Mouse (Mus musculus) heart, adult 11 months (tissue): ENCODE data around the gene Gm9837.

Experiments used
- DNase-seq: peaks from one replicate; pipeline ENCODE4 v3.0.0; 2022

Gene Gm9837

DNA sequence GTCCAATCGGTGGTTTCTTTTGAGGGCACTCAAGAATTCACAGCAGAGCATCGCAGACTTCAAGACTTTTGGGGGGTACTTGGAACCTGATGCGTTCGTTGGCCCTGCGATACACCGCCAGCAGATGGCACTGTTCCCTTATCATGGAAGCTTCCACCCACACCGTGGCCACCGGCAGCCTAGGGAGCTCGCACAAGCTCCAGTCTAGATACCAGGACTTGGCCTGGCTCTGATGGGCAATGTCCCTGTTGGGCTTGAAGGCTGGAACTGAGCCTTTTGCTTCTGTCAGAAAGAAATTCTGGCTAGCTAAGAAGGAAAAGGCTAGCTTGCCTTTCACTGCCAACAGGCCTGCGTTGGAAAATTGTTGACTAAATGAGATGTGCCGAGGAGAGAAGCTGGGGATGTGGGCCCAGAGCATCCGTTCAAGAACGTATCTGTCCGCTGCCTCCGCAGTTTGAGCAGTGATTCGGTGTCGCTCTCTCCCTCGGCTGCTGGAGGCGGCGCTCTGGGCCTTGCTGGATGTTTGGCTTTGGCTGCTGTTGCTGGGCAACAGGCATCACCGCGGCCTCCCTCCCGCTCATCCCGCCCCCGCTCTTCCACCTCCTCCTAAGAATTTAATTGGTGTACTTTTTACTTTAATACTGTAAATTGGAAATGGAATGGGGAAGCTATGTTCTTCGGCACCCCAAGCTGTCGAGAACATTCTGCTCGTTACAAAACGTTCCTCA is at the start of gene Gm9837:
Gm9837 (minus strand) TSS at position 512 of the 728 bp plus-strand sequence.
- peak; percentile 98 for DNase-seq

DNA sequence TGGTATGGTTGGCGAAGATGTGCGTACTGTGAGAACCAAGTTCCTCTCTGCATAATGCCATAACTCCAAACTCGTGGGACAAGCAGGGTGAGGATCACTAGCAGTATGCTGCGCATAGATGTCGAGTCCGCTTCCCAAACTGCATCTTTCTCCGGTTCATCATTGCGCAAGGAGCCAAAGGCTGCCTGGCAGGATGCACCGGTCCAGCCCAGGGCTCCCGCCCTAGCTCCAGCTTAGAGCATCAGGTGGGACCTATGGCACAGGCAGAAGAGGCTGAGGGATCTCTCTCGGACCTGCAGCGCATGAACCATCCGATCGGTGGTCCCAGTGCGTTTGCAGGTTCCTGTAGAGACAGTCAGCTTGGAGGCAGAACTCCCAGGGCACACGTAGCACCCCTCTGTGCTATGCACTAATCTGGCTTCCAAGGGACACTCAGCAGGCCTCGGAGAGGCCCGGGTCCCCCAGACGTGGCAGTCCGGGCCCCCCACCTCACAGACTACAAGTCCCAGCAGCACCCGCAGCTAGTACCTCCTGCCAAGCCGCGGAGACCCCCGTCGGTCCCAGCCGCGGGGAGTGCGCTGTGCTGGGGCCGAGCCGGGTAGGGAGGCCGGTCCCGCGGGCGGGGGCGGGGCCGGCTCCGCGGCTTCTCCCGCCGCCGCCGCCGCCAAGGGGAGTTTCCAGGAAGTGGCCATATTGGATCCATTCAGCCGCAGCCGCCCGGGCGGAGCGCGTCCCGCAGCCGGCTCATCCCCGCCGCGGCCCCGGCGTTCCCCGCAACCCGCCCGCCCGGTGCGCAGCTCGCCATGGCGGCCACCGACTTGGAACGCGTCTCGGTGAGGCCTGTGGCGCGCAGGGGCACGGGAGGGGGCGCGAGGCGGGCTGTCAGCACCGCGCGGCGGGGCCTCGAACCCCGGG is 49.2 kb upstream of the Gm9837 start, which contains the start of gene Sept8:
Sept8 (plus strand) TSS at position 51 of the 915 bp plus-strand sequence.
- DNase-seq: peak; percentile 98

DNA sequence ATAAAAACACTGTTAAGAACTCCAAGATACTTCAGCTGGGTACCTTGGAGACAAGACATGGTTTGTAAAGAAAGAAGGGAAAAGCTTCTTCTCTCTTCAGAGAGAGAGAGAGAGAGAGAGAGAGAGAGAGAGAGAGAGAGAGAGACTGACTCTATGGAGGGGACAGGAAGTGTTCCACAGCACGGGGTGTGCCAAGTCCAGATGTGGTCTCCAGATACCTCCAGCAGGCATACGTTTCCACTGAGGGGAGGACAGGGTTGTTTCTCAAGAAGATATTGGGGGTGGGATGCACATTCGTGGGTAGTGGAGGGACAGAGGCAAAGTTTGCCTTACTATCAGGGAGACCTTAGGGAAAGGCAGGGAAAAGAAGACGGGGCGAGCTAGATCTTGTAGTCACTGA is 48.5 kb upstream of the Gm9837 start:
- no peak for DNase-seq

DNA sequence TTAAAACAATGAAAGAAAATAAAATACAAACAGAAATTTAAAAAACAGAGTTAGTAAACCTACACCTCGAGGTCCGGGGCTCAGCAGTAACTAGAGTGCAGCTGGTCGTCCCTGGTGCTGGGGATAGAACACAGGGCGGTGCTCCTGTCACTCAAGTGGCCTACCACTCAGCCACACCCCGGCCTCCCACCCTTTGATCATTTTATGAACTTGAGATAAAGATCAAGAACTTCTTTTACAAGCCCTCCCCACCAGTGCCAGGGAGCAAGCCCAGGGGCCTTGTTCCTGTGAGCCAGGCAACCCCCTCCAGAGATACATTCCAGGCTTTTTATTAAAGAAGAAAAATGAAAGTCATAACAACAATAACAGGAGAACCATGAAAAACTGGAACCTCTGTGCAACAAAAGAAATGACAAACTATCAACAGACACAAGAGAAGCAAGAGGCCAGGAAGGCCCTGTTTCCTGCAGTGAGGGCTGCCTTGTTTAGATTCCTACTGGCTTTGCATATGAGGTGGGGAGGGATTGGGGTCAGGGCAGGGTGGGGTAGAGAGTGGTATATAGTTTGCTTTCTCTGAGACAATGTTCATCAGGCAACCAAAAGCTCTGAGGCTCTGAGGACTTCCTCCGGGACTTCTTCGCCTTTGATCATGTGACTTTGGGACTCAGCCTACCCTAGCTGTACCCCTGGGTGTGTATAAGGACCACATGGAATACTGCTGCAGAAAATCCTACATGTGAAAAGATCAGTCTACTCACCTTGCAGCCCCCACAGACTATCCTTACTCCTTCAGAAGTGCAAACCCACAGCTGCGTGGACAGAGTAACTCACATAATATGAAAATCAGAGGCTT is 46.7 kb upstream of the Gm9837 start:
- peak; percentile 81 for DNase-seq

DNA sequence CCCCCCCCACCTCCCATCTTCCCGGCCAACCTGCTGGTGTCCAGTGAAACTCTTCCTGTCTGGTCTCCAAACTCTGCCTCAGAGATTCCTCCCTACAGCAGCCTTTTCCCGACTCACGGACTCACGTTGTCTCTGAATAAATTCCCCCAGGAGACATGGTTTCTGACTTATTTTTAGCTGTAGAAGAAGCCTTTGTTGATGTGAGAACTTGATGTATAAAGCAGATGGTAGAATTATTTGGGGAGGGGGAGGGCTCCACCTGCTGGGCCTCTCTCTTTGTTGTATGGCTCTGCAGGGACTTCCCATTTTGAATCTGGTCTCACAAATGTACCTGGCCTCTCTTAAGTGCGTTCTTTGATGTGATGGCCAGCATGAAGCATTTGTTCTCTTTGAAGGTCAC is 40.1 kb upstream of the Gm9837 start:
- DNase-seq: peak; percentile 95

DNA sequence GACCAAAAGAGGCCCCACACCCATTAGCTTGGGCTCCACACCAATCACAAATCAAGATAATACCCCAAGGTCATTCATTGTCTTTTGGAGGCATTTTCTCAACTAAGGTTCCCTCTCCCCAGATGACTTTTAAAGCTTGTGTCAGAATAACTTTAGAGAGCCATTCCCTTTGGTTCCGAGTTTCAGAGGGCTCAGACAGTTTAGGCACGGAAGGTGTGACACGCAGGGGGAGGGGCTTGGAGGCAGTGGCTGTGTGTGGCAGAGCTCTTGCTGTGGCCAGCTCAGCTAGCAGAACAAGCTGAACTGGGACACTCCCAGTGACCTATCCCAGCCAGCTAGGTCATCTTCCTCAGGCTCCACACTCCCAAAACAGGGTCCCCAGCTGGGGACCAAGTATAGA is 38.3 kb upstream of the Gm9837 start:
- DNase-seq: peak; percentile 95

DNA sequence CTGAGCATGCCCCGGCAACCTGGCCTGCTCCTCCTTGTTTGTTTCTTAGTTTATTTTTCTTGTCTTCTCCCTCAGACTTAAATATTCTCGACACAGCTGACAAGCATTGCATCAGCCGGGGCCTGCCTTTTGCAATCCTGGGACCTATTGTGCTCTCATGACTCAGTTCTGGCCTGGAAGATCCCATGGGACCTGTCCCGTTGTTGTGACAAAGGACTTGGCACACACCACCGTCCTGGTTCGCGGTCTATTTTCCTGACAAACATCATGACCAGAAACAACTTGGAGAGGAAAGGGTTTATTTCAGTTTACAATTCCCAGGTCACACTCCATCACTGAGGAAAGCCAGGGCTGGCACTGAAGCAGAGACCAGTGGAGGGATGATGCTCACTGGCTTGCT is 37.9 kb upstream of the Gm9837 start:
- peak; percentile 99 for DNase-seq

DNA sequence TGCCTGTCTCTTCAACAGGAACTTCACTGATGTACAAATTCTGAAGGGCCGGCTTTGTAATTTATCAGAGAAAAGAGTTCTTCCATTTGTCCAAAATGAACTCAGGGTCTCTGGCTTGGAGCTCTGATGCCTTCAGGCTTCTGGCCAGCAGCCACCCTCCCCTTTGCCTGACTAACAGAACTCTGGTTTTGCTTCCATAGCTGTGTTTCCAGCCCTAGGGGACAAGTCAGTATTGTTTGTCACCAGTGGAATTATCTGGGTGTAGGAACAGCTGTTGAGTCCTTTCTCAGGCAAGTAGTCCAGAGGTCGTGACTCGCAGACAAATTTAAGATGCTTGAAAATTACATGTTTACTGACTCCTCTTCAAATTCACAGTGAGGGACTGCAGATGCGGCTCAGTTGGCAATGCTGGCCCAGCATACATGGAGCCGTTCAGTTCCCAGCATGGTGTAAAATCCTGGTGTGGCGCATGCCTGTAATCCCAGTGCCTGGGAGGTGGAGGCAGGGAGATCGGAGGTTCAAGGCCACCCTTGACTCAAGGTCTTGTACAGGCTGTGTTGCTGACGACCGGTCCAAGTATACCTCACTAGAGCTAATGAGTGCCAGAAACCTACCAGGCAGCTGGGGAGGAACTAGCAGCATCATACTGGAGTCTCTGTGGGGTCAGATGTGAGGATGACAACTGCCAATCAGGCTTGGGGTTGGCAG is 37.0 kb upstream of the Gm9837 start:
- peak; percentile 95 for DNase-seq

DNA sequence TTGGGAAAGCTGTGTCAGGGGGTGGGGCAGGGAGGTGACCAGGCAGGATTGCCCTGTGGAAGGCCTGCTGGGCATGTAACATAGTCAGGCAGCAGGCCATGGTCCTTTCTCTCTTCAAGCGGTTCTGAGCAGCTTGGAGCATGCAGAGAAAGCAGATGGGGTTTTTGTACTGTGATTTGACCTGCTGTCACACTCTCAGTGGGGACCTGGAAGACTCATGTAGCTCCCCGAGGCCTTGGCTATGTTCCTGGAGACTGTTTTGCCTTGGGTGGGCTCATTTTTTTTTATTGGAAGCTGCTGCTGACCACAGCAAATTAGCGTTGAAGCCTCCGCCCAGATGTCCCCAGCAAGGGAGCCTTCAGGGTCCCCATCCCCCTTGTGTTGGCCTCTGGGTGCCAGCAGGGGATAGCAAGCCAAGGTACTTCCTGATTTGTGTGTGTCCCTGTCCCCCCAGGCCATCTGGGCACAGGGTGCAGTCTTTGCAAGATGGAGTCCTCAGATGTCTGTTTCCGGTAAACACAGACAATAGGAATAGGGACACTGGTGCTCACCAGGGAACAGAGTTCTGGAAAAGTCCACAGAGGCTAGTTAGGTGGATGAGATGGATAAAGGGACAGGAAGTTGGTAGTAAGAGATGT is 34.9 kb upstream of the Gm9837 start:
- DNase-seq: no peak

DNA sequence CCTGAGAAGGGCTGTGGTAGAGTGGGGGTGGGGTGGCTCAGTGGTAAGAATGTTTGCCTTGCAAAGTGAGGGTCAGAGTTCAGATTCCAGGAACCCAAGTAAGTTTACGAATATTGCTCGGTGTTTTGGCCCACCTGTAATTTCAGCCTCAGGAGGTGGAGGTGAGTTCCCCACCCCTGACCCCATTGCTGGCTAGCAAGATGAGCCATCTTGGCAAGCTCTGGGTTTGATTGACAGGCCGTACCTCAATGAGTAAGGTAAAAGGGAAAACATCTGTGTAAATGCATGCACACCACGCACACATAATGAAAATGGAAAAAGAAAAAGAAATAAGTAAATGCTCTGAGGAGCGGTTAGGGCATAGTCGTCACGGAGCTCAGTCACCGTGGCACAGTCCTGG is 34.1 kb upstream of the Gm9837 start:
- no peak for DNase-seq

DNA sequence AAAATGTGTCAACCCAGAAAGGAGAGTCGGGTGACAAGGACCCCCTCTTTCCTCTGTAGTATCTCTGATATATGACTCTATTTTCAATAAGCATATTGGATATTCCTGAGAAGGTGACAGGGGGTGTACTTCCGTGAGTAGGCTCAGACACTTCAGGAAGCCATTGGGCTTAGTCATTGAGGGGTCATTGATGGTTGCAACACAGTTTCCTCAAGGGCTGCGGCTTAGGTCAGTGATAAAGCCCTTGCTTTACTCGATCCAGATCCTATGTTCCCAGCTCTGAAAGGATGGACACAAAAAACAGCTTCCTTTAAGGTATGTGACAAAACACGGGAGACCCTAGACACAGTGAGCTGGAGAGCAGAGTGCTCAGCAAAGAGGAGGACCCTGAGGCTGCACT is 33.5 kb upstream of the Gm9837 start:
- DNase-seq: no peak

DNA sequence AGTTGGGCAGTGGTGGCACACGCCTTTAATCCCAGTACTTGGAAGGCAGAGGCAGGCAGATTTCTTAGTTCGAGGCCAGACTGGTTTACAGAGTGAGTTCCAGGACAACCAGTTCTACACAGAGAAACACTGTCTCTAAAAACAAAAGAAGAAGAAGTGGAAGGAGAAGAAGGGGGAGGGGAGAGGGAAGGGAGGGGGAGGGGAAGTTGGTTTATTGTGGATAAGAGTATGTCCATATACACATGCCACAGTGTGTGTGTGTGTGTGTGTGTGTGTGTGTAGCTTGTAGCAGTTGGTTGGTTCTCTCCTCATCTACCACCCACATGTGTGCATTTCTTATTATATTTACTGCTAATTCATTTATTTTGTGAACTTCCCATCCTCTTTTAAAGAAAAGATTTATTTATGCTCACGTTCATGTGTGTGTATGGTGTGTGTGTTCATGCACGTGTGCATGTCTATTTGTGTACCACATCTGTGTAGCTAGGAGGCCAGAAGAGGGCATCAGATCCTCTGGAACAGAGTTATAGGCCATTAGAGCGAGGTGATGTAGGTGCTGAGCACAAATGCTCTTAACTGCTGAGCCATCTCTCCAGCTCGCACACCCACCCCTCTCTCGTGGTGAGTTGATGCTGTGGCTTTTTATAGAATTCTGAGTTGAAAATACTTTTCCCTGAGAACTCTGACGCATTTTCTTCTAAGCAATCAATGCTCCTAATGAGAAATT is 31.9 kb upstream of the Gm9837 start:
- no peak for DNase-seq

DNA sequence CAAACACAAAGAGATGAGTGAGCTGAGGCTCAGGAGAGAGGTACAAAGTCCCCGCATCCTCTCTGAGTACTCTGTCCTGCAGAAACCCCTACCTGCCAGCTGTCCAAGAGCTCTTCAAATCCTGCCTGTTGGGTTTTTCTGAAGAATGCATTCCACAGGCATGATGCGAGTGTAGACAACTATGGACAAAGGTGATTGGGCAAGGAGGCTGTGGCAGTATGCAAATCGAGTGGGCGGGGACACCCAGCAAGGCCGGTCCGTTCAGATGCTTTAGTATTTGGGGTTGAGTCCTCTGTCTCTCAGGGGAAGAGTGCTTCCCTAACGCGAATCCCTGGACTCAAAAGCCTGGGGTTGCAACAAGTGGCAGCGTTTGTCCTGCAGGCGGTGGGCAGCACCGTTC is 30.3 kb upstream of the Gm9837 start:
- DNase-seq: peak; percentile 95

DNA sequence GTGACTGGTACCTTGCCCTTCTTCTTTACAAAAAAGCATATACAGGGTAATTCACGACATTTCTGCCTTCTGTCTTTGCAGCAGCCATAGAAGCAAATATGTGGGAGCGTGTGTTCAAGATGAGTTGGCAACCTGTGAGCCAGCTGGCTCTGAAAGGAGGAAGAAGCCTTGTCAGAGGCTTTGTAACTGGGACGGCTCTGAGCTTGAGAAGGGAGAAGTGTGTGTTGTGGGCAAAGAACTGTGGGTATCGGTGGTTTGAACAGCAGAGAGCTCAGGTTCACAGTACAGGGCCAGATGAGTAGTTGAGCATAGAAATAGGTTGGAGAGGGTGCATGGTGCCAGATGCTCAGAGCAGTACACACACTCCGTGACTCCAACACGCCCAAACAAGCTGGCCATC is 26.7 kb upstream of the Gm9837 start:
- DNase-seq: peak; percentile 94

DNA sequence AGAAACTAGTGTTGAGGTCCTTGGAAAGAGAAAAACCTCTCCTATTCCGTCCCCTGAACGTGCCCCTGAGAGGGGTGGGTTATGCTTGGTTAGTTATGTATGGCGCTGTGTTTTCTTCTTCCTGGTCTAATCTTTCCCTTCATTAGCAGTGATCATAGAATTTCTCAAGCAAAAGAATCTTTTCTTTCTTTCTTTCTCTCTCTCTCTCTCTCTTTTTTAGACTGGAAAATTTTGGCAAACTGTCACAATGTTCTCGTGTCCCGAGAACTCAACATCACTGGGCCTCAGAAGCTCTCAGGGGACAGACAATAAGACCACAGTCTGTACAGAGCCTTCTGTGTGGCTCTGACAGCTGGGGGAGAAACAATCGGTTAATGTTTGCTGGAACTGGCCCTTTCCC is 25.1 kb upstream of the Gm9837 start:
- DNase-seq: peak; percentile 94

DNA sequence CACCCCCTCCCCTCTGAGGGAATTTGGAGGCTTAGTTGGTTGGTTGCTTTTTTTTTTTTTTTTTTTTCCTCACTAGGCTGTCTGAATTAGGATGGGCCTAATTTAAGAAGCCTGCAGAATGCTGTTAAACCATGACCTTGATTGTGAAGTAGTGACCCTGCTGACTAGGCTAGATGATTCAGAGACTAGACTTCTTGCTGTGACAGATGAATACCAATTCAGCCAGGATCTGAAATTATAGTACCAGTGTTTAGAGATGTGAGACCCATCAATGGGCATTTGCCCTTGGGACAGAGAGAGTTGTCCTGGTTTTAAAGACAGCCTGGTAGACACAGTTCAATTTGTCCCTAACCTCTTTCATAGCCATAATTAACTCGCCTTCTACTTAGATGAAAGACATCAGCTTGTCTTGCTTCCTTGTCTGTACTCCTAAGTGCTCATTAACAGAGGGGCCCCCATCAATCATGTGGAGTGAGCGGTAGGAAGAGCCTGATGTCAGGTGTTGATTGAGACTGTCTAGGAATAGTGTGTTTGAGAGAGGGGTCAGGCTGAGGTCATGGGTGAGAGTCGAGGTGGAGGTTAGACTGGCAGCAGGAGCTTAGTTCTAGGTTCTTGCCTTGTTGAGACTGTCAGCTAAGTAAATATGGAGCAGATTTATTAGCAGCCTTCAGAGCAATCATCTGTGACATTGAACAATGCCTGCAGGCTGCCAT is 23.1 kb upstream of the Gm9837 start:
- no peak for DNase-seq

DNA sequence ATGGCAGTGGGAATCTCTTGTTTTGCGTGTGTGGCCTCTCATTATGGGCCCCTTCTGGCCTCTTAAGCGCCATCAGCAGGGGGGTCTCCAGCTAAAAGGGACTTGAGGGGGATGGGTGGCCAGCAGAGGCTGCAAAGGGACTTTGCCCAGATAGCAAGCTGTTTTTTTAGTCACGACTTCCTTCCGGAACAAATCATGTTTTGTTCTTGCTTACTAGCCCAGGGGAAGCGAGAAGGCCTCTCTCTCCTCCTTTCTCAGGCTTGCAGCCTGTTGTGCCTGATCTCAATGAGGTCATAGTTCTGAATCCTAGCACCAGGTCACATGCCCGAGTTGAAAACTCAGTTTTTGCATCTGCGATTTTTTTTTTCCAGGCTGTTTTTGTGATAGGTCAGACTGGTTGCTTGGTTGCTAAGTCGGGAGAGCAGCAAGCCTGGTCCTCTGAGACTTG is 21.7 kb upstream of the Gm9837 start:
- DNase-seq: peak; percentile 98

DNA sequence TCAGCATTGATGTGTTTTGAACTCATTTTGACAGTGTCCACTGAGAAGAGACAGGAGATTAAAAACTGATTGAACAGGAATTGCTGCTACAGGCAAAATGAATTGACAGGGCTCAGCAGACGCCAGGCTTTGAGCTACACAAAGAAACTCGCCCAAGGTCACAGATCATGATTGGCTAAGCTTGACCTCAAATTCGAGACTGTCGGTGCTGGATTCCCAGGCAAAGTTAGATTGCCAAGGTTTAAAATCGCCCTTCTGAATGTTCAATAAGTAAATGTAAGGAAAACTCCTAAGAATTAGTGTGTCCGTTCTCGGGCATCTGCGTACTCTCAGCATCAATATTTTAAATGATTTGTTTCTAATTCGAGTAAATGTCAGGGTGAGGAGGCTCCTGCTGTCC is 19.1 kb upstream of the Gm9837 start:
- DNase-seq: no peak

DNA sequence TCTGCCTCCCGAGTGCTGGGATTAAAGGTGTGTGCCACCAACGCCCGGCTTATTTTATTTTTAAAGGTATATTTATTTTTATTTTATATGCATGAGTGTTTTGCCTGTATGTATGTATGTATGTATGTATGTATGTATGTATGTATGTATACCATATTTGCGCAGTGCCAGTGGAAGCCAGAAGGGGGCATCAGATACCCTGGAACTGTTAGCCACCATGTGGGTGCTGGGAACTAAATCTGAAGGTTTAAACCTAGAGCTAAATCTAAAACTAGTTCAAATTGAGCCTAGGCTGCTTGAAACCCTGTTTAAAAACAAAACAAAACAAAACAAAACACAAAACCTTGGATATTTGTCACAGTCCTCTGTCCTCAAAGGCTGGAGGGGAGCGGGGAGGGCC is 18.7 kb upstream of the Gm9837 start:
- no peak for DNase-seq

DNA sequence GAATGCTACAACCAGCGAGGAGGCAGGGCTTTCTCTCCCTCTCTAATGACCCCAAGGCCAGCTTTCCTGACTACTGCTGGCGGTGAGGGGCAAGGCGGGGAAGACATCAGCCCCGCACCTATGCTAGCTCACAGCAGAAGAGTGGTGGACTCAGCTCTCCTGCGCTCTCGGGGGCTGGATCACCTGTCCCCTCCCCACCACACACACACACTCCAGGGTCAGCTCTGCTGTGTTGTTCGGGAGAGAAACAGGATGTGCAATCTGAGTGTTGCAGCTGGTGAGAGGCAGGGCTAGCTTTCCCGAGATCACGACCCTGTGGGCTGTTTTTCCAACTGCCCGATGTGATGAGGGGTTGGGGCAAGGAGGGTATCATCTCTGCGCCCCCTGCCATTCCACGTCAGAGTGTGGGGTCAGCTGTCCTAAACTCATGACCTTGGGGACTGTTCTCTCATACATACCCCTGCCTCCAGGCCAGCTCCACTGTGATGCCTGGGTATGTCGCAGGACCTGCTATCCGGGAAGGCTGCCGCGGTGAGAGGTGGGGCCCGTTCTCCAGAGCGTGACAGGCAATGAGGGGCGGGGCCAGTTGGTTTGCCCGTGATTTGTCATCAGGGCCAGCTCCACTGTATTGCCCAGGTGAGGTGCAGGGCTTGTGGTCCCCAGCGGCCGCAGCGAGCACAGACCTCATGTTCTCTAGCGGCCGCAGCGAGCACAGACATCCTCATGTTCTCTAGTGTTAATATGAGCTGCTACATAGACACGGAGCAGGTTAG is 16.7 kb upstream of the Gm9837 start:
- no peak for DNase-seq
